Mouse (Mus musculus): ENCODE measurements at regions not wholly inside any gene's neighbourhood (a gene's known extent, or its start where the extent isn't known, plus 50 kb on each side); places are given as distances from the start of the nearest gene placed in this dataset.

DNA sequence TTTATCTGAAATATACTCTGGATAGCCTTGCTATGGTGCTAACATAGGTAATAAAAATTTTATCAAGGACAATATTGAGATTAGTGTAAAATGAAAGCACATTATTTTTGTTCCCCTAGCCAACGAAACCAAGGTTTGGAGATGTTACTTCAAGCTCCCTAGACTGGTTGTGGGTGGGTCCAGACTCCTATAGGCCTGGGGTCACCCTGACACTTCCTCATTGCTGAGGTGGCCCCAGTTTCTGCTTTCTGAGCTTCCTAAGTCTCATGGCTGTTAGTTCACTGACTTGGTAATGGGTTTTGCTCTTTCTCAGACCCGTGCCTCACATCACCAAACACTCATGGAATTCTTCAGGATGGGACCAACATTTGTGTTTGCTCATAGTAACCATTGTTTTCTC, 49.9 kb upstream of the Dkk2 start:
- Histone ChIP-seq H3K9ac (ENCODE audit: low read length) (no peak overlapping the region), H3K4me1 (replicated peaks; ENCODE audit: control insufficient read depth, insufficient read depth, low read length) (peaks cover 3% of the 10 kb centered on the region), H3K9me3 (ENCODE audit: control insufficient read depth, low read length) (no peaks in the 10 kb centered on the region), H3K27ac (ENCODE audit: low read length) (no peak overlapping the region), H3K27me3 (ENCODE audit: control insufficient read depth, insufficient read depth, low read depth, low read length) (no peaks in the 10 kb centered on the region), H3K36me3 (ENCODE audit: control insufficient read depth, insufficient read depth, low read length) (no peaks in the 10 kb centered on the region), H3K4me2 (ENCODE audit: low read depth, low read length) (no peak overlapping the region), H3K4me3 (ENCODE audit: low read length) (no peak overlapping the region)
- WGBS, result 57% methylated on average over 2 of the region's 2 CpGs
- no peak for ATAC-seq (ENCODE audit: low read depth)

All from lung, embryonic 16.5 days (tissue).